Comparison of ENCODE assay signal across 8 mouse cellular contexts in genomic region chr9:107629901-107630425, GRCm38 (mm10). TPM values are rescaled to one million over a fixed set of nuclear protein-coding genes. Genes with fewer than 3 reads are reported as not detected.
A peak's percentile ranks its signal among the peaks of the same experiment; 100 is the strongest.
DNase-seq lines count a peak whose midpoint lies in the region; ATAC-seq and TF ChIP-seq lines count a peak whose summit lies in the region.

No protein-coding gene starts in this region.

- 0 out of 2 replicates have a peak overlapping the region, but pooled peaks have one; percentile 10 for H3K4me3 ChIP-seq in heart, embryonic 11.5 days (ENCODE audit: low read depth, low read length)
- no peak overlapping the region; a peak in 1 of 4 replicates for H3K4me3 ChIP-seq in MEL (ENCODE audit: control insufficient read depth in 1 of 2, insufficient read depth in 1 of 2, low read depth in 2 of 2, low read length in 2 of 2)
- 0 out of 2 replicates have a peak overlapping the region, but pooled peaks have one; percentile 1 for H3K4me3 ChIP-seq in forebrain, embryonic 16.5 days (replicated peaks; ENCODE audit: low read length)
- H3K4me3 ChIP-seq in limb, embryonic 12.5 days (replicated peaks), result peak overlapping the region; percentile 19
- H3K4me3 ChIP-seq in neural tube, embryonic 13.5 days, result peak overlapping the region; percentile 85

- DNase-seq in heart, postnatal 36 days, result no peak
- DNase-seq in MEL (ENCODE audit: low read depth, low spot score), result no peak
- no peak for DNase-seq in adrenal gland, adult 18-20 months (ENCODE audit: low spot score in 2 of 2)
- DNase-seq in ovary, postnatal 10 days (ENCODE audit: low spot score), result no peak

- H3K9ac ChIP-seq in heart, embryonic 11.5 days (ENCODE audit: low read depth, low read length), result peak overlapping the region; percentile 58
- no peak overlapping the region for H3K9ac ChIP-seq in MEL (ENCODE audit: control insufficient read depth, low read depth, low read length, poor library complexity, severe bottlenecking)
- H3K9ac ChIP-seq in forebrain, embryonic 16.5 days (replicated peaks; ENCODE audit: low read depth, low read length), result peak overlapping the region; percentile 31
- H3K9ac ChIP-seq in limb, embryonic 12.5 days (replicated peaks), result peak overlapping the region; percentile 60
- H3K9ac ChIP-seq in neural tube, embryonic 13.5 days, result peak overlapping the region; percentile 96

- no peak for TF ChIP-seq EP300 in MEL (IDR thresholded peaks at IDR 0.05; ENCODE audit: low read depth in 1 of 2, low read length in 2 of 2)

- no peaks in the 10 kb centered on the region for H3K27me3 ChIP-seq in heart, embryonic 11.5 days (ENCODE audit: control insufficient read depth, insufficient read depth, low read length)
- H3K27me3 ChIP-seq in MEL (ENCODE audit: control insufficient read depth in 1 of 2, insufficient read depth in 2 of 2, low read length in 2 of 2), result no peaks in the 10 kb centered on the region
- no peaks in the 10 kb centered on the region for H3K27me3 ChIP-seq in forebrain, embryonic 16.5 days (replicated peaks; ENCODE audit: control insufficient read depth, insufficient read depth, low read length)
- H3K27me3 ChIP-seq in limb, embryonic 12.5 days, result no peaks in the 10 kb centered on the region
- no peaks in the 10 kb centered on the region for H3K27me3 ChIP-seq in neural tube, embryonic 13.5 days

- no peak for TF ChIP-seq RAD21 in MEL (IDR thresholded peaks at IDR 0.05; ENCODE audit: low read depth, low read length)

- H3K9me3 ChIP-seq in heart, embryonic 11.5 days (replicated peaks; ENCODE audit: control insufficient read depth, low read length), result no peaks in the 10 kb centered on the region
- H3K9me3 ChIP-seq in MEL (replicated peaks; ENCODE audit: insufficient read depth, low read length), result no peaks in the 10 kb centered on the region
- H3K9me3 ChIP-seq in forebrain, embryonic 16.5 days (ENCODE audit: control insufficient read depth, low read length), result no peaks in the 10 kb centered on the region
- no peaks in the 10 kb centered on the region for H3K9me3 ChIP-seq in limb, embryonic 12.5 days
- H3K9me3 ChIP-seq in neural tube, embryonic 13.5 days, result no peaks in the 10 kb centered on the region

- ATAC-seq in heart, embryonic 11.5 days (replicated peaks; ENCODE audit: insufficient number of reproducible peaks, low FRiP score, low TSS enrichment), result no peak
- no peak for ATAC-seq in forebrain, embryonic 16.5 days
- ATAC-seq in limb, embryonic 12.5 days (ENCODE audit: insufficient number of reproducible peaks, insufficient read depth, low FRiP score, low TSS enrichment, low read depth), result no peak
- ATAC-seq in neural tube, embryonic 13.5 days (ENCODE audit: low read depth), result peak; percentile 5

- peaks cover 76% of the 10 kb centered on the region for H3K4me1 ChIP-seq in heart, embryonic 11.5 days (ENCODE audit: control insufficient read depth, insufficient read depth, low read length)
- peaks cover 6 to 26% of the 10 kb centered on the region in 2 experiments; a peak in 3 of 4 replicates for H3K4me1 ChIP-seq in MEL (ENCODE audit: control insufficient read depth in 1 of 2, insufficient read depth in 2 of 2, low read length in 2 of 2)
- H3K4me1 ChIP-seq in forebrain, embryonic 16.5 days (replicated peaks; ENCODE audit: control insufficient read depth, insufficient read depth, low read length), result peaks cover 82% of the 10 kb centered on the region
- peaks cover 75% of the 10 kb centered on the region for H3K4me1 ChIP-seq in limb, embryonic 12.5 days (replicated peaks)
- peaks cover 97% of the 10 kb centered on the region for H3K4me1 ChIP-seq in neural tube, embryonic 13.5 days (replicated peaks)

- peaks cover 5% of the 10 kb centered on the region; the same call in 1 of the 2 replicates for H3K36me3 ChIP-seq in heart, embryonic 11.5 days (ENCODE audit: control insufficient read depth, insufficient read depth, low read length)
- H3K36me3 ChIP-seq in MEL (ENCODE audit: control insufficient read depth in 1 of 2, insufficient read depth in 2 of 2, low read length in 2 of 2), result peaks cover 0 to 18% of the 10 kb centered on the region in 2 experiments; a peak in 2 of 4 replicates
- no peaks in the 10 kb centered on the region for H3K36me3 ChIP-seq in forebrain, embryonic 16.5 days (ENCODE audit: control insufficient read depth, insufficient read depth)
- peaks cover 39% of the 10 kb centered on the region for H3K36me3 ChIP-seq in limb, embryonic 12.5 days
- H3K36me3 ChIP-seq in neural tube, embryonic 13.5 days, result peaks cover 4% of the 10 kb centered on the region; the same call in 1 of the 2 replicates

- peaks cover 68% of the 10 kb centered on the region for H3K79me2 ChIP-seq in MEL (ENCODE audit: control insufficient read depth, insufficient read depth, low read length, poor library complexity)

- WGBS in heart, embryonic 11.5 days (ENCODE audit: insufficient replicate concordance), result 25% methylated on average over 14 of the region's 14 CpGs
- 5% methylated on average over 14 of the region's 14 CpGs for WGBS in forebrain, embryonic 16.5 days
- 15% methylated on average over 14 of the region's 14 CpGs for WGBS in limb, embryonic 12.5 days
- 6% methylated on average over 14 of the region's 14 CpGs for WGBS in neural tube, embryonic 13.5 days

- TF ChIP-seq POLR2A in MEL (IDR thresholded peaks at IDR 0.05; ENCODE audit: control insufficient read depth in 1 of 2, insufficient read depth in 1 of 2, low read depth in 1 of 2, low read length in 2 of 2, poor library complexity in 1 of 2), result no peak

- intact Hi-C loops in heart, postnatal 36 days (cut with DNase I), result loop anchor here (5.0 kb wide), 1 partner anchor 63 kb away; the partner anchor contains the start of gene Hyal2

- H3K27ac ChIP-seq in heart, embryonic 11.5 days (ENCODE audit: low read depth, low read length), result peak overlapping the region; percentile 82
- peak overlapping the region; percentile 86; the same call in 1 of the 2 replicates for H3K27ac ChIP-seq in MEL (ENCODE audit: control insufficient read depth, low read depth, low read length)
- peak overlapping the region; percentile 88 for H3K27ac ChIP-seq in forebrain, embryonic 16.5 days (ENCODE audit: low read length)
- H3K27ac ChIP-seq in limb, embryonic 12.5 days, result peak overlapping the region; percentile 94
- H3K27ac ChIP-seq in neural tube, embryonic 13.5 days (replicated peaks), result peak overlapping the region; percentile 98

- no peak for TF ChIP-seq CTCF in MEL (IDR thresholded peaks at IDR 0.05 in 2 of 3, conservative IDR thresholded peaks at IDR 0.05 in 1 of 3; ENCODE audit: control insufficient read depth in 1 of 3, insufficient read depth in 1 of 3, low read depth in 2 of 3, low read length in 3 of 3, poor library complexity in 1 of 3, severe bottlenecking in 1 of 3)

- peak overlapping the region; percentile 42 for H3K4me2 ChIP-seq in heart, embryonic 11.5 days
- peak overlapping the region; percentile 31 for H3K4me2 ChIP-seq in forebrain, embryonic 16.5 days (ENCODE audit: low read length)
- peak overlapping the region; percentile 38 for H3K4me2 ChIP-seq in limb, embryonic 12.5 days
- peak overlapping the region; percentile 99 for H3K4me2 ChIP-seq in neural tube, embryonic 13.5 days

RNA-seq across cellular contexts. Expression of gene Gnai2, which starts 5.2 kb away (rescaled TPM):
- polyA plus RNA-seq in heart, embryonic 11.5 days (2014; fragmentation: Nextera tagmentation; extraction: Ambion mirVana), result 308 and 316 TPM in 2 replicates
- total RNA-seq in heart, postnatal 36 days (2021), result 100 to 1,000 TPM; 248 to 259 TPM
- total RNA-seq in MEL (2012; rRNA removed), result 129 and 131 TPM in 2 replicates
- 100 to 1,000 TPM; 137 to 335 TPM for polyA plus RNA-seq in MEL (2012; ENCODE audit: insufficient read depth in 1 of 2, insufficient read length in 2 of 2, low read depth in 1 of 2, low replicate concordance in 2 of 2, missing spikeins in 1 of 2)
- 299 and 316 TPM in 2 replicates for polyA plus RNA-seq in forebrain, embryonic 16.5 days (2015; fragmentation: Nextera tagmentation; extraction: Ambion mirVana)
- polyA plus RNA-seq in limb, embryonic 12.5 days (2016; fragmentation: Nextera tagmentation; extraction: Ambion mirVana), result 400 and 416 TPM in 2 replicates
- polyA plus RNA-seq in neural tube, embryonic 13.5 days (2015; fragmentation: Nextera tagmentation; extraction: Ambion mirVana), result 350 and 384 TPM in 2 replicates
- total RNA-seq in adrenal gland, adult 18-20 months (2021), result 100 to 1,000 TPM; 238 to 263 TPM

RNA-seq across cellular contexts. Expression of gene Sema3b, which starts 20.9 kb away (rescaled TPM):
- 5.1 and 5.3 TPM in 2 replicates for polyA plus RNA-seq in heart, embryonic 11.5 days (2014; fragmentation: Nextera tagmentation; extraction: Ambion mirVana)
- total RNA-seq in heart, postnatal 36 days (2021), result 10 to 100 TPM; 18.5 to 22.0 TPM
- total RNA-seq in MEL (2012; rRNA removed), result 0.04 and 0.07 TPM in 2 replicates
- under 1 TPM in 1 of 2 experiments, not detected in 1; 0.21 TPM for polyA plus RNA-seq in MEL (2012; ENCODE audit: insufficient read depth in 1 of 2, insufficient read length in 2 of 2, low read depth in 1 of 2, low replicate concordance in 2 of 2, missing spikeins in 1 of 2)
- polyA plus RNA-seq in forebrain, embryonic 16.5 days (2015; fragmentation: Nextera tagmentation; extraction: Ambion mirVana), result 2.3 and 3.0 TPM in 2 replicates
- 8.1 and 9.1 TPM in 2 replicates for polyA plus RNA-seq in limb, embryonic 12.5 days (2016; fragmentation: Nextera tagmentation; extraction: Ambion mirVana)
- polyA plus RNA-seq in neural tube, embryonic 13.5 days (2015; fragmentation: Nextera tagmentation; extraction: Ambion mirVana), result 6.5 and 9.0 TPM in 2 replicates
- total RNA-seq in adrenal gland, adult 18-20 months (2021), result 1 to 10 TPM; 5.1 to 6.3 TPM

RNA-seq across cellular contexts. Expression of gene Slc38a3, which starts 39.4 kb away (rescaled TPM):
- polyA plus RNA-seq in heart, embryonic 11.5 days (2014; fragmentation: Nextera tagmentation; extraction: Ambion mirVana), result 2.8 and 3.3 TPM in 2 replicates
- 10 to 100 TPM; 66.0 to 80.3 TPM for total RNA-seq in heart, postnatal 36 days (2021)
- not detected in 2 replicates for total RNA-seq in MEL (2012; rRNA removed)
- not detected for polyA plus RNA-seq in MEL (2012; ENCODE audit: insufficient read depth in 1 of 2, insufficient read length in 2 of 2, low read depth in 1 of 2, low replicate concordance in 2 of 2, missing spikeins in 1 of 2)
- polyA plus RNA-seq in forebrain, embryonic 16.5 days (2015; fragmentation: Nextera tagmentation; extraction: Ambion mirVana), result 30.4 and 32.6 TPM in 2 replicates
- 3.5 and 5.0 TPM in 2 replicates for polyA plus RNA-seq in limb, embryonic 12.5 days (2016; fragmentation: Nextera tagmentation; extraction: Ambion mirVana)
- polyA plus RNA-seq in neural tube, embryonic 13.5 days (2015; fragmentation: Nextera tagmentation; extraction: Ambion mirVana), result 23.9 and 25.6 TPM in 2 replicates
- under 1 TPM; 0.33 to 0.64 TPM for total RNA-seq in adrenal gland, adult 18-20 months (2021)

RNA-seq across cellular contexts. Expression of gene Ifrd2, which starts 42.5 kb away (rescaled TPM):
- 57.5 and 59.1 TPM in 2 replicates for polyA plus RNA-seq in heart, embryonic 11.5 days (2014; fragmentation: Nextera tagmentation; extraction: Ambion mirVana)
- total RNA-seq in heart, postnatal 36 days (2021), result 10 to 100 TPM; 48.4 to 51.2 TPM
- total RNA-seq in MEL (2012; rRNA removed), result 136 and 147 TPM in 2 replicates
- 100 to 1,000 TPM in 1 of 2 experiments, not detected in 1; 292 TPM for polyA plus RNA-seq in MEL (2012; ENCODE audit: insufficient read depth in 1 of 2, insufficient read length in 2 of 2, low read depth in 1 of 2, low replicate concordance in 2 of 2, missing spikeins in 1 of 2)
- polyA plus RNA-seq in forebrain, embryonic 16.5 days (2015; fragmentation: Nextera tagmentation; extraction: Ambion mirVana), result 14.4 and 16.8 TPM in 2 replicates
- 38.5 and 40.2 TPM in 2 replicates for polyA plus RNA-seq in limb, embryonic 12.5 days (2016; fragmentation: Nextera tagmentation; extraction: Ambion mirVana)
- 13.5 and 17.4 TPM in 2 replicates for polyA plus RNA-seq in neural tube, embryonic 13.5 days (2015; fragmentation: Nextera tagmentation; extraction: Ambion mirVana)
- 10 to 100 TPM; 38.0 to 41.1 TPM for total RNA-seq in adrenal gland, adult 18-20 months (2021)

RNA-seq across cellular contexts. Expression of gene Hyal3, which starts 49.3 kb away (rescaled TPM):
- 0.14 and 0.33 TPM in 2 replicates for polyA plus RNA-seq in heart, embryonic 11.5 days (2014; fragmentation: Nextera tagmentation; extraction: Ambion mirVana)
- under 1 TPM; 0.36 to 0.46 TPM for total RNA-seq in heart, postnatal 36 days (2021)
- 1.8 and 2.3 TPM in 2 replicates for total RNA-seq in MEL (2012; rRNA removed)
- 1 to 10 TPM in 1 of 2 experiments, not detected in 1; 6.8 TPM for polyA plus RNA-seq in MEL (2012; ENCODE audit: insufficient read depth in 1 of 2, insufficient read length in 2 of 2, low read depth in 1 of 2, low replicate concordance in 2 of 2, missing spikeins in 1 of 2)
- 1.4 TPM in 2 replicates for polyA plus RNA-seq in forebrain, embryonic 16.5 days (2015; fragmentation: Nextera tagmentation; extraction: Ambion mirVana)
- 1.3 and 1.4 TPM in 2 replicates for polyA plus RNA-seq in limb, embryonic 12.5 days (2016; fragmentation: Nextera tagmentation; extraction: Ambion mirVana)
- polyA plus RNA-seq in neural tube, embryonic 13.5 days (2015; fragmentation: Nextera tagmentation; extraction: Ambion mirVana), result 1.9 and 2.0 TPM in 2 replicates
- total RNA-seq in adrenal gland, adult 18-20 months (2021), result 1 to 10 TPM; 1.4 to 1.7 TPM

Comparison
In these comparisons a context has a peak if more than half of its experiments do, and no peak if none do; other contexts are left out.
1. H3K4me2 ChIP-seq: peak in every context shown above with its lines; median percentile 99 in neural tube, embryonic 13.5 days; 42 in heart, embryonic 11.5 days; 38 in limb, embryonic 12.5 days; 31 in forebrain, embryonic 16.5 days.
2. H3K4me3 ChIP-seq: peak in heart, embryonic 11.5 days (single experiment), forebrain, embryonic 16.5 days (single experiment), limb, embryonic 12.5 days (single experiment) and neural tube, embryonic 13.5 days (single experiment); none in MEL (0 of 2).
3. Peak in every context shown above with its lines, with median percentiles within 50 percentile points of each other: H3K27ac ChIP-seq.